Mouse (Mus musculus): ENCODE data around the gene Tmem161a. TPM values are rescaled to one million over a fixed set of nuclear protein-coding genes. Genes with fewer than 3 reads are reported as not detected.

The Tmem161a gene
- polyA plus RNA-seq, 1 experiment = 28.1 TPM

GRCm38 (mm10) chr8:70178231-70178630 is 6.1 kb downstream of the Tmem161a start:
- H3K27ac ChIP-seq (ENCODE audit: insufficient read depth, low read depth, low read length) = no peak overlapping the region
- H3K4me3 ChIP-seq (ENCODE audit: insufficient read depth, low read length) = no peak overlapping the region
- no peak for TF ChIP-seq CTCF (IDR thresholded peaks at IDR 0.05; ENCODE audit: low read depth, low read length)
- H3K4me1 ChIP-seq (ENCODE audit: control insufficient read depth, insufficient read depth, low read length) = peaks cover 6% of the 10 kb centered on the region

DNA sequence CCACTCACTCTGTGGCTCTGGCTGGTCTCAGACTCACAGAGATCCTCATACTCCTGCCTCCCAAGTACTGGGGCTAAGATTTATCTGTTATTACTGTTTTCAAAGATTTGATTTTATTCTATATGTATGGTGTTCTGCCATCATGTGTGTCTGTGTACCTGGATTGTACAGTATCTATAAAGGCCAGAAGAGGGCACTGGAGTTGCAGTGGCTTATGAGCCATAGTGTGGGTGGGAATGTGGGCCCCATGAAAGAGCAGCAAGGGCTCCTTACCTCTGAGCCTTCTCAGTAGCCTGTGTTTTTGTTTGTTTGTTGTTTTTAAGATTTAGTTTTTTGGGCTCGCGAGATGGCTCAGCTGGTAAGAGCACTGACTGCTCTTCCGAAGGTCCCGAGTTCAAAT is 6.9 kb downstream of the Tmem161a start:
- Histone ChIP-seq H3K4me3 (ENCODE audit: insufficient read depth, low read length) (no peak overlapping the region), H3K4me1 (ENCODE audit: control insufficient read depth, insufficient read depth, low read length) (no peaks in the 10 kb centered on the region), H3K27ac (ENCODE audit: insufficient read depth, low read depth, low read length) (no peak overlapping the region)
- no peak for TF ChIP-seq POLR2A (IDR thresholded peaks at IDR 0.05; ENCODE audit: borderline replicate concordance, low read depth, low read length)

GRCm38 (mm10) chr8:70181212-70181902 is 9.2 kb downstream of the Tmem161a start:
- no peak overlapping the region for H3K4me3 ChIP-seq (ENCODE audit: insufficient read depth, low read length)
- no peak overlapping the region for H3K27ac ChIP-seq (ENCODE audit: insufficient read depth, low read depth, low read length)
- no peaks in the 10 kb centered on the region for H3K4me1 ChIP-seq (ENCODE audit: control insufficient read depth, insufficient read depth, low read length)
- no peak for TF ChIP-seq POLR2A (IDR thresholded peaks at IDR 0.05; ENCODE audit: borderline replicate concordance, low read depth, low read length)
- no peak for TF ChIP-seq CTCF (IDR thresholded peaks at IDR 0.05; ENCODE audit: low read depth, low read length)

- no peak for TF ChIP-seq POLR2A (IDR thresholded peaks at IDR 0.05; ENCODE audit: borderline replicate concordance, low read depth, low read length)
- Histone ChIP-seq H3K4me1 (ENCODE audit: control insufficient read depth, insufficient read depth, low read length) (no peaks in the 10 kb centered on the region), H3K4me3 (ENCODE audit: insufficient read depth, low read length) (no peak overlapping the region)
Measured at GRCm38 (mm10) chr8:70181903-70182252, 9.7 kb downstream of the Tmem161a start.

GRCm38 (mm10) chr8:70183194-70183593 is 11.0 kb downstream of the Tmem161a start:
- Histone ChIP-seq H3K4me3 (ENCODE audit: insufficient read depth, low read length) (no peak overlapping the region), H3K27ac (ENCODE audit: insufficient read depth, low read depth, low read length) (no peak overlapping the region), H3K4me1 (ENCODE audit: control insufficient read depth, insufficient read depth, low read length) (no peaks in the 10 kb centered on the region)
- no peak for TF ChIP-seq CTCF (IDR thresholded peaks at IDR 0.05; ENCODE audit: low read depth, low read length)
- TF ChIP-seq POLR2A (IDR thresholded peaks at IDR 0.05; ENCODE audit: borderline replicate concordance, low read depth, low read length) = no peak

More at GRCm38 (mm10) chr8:70181903-70182252, 9.7 kb downstream of the Tmem161a start:
- no peak overlapping the region for H3K27ac ChIP-seq (ENCODE audit: insufficient read depth, low read depth, low read length)

DNA sequence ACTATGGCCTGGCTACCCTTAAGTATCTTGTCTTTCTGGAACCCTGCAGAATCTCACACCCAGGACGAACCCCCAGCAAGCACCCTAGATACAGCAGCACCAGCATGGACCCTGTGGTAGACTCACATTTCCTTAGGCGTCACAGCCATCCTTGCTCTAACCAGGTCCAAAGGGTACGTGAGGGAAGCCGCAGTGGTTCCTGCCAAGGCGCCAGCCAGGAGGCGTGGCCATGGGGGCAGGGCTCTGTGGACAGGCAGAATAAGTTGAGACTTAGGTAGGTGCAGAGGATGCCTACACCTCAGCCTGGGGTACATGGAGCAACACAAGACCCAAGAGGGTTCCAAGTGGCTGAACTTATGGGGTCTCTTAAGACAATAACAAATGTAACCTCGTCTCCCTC is 16.6 kb downstream of the Tmem161a start:
- no peak overlapping the region for H3K4me3 ChIP-seq (ENCODE audit: insufficient read depth, low read length)
- no peaks in the 10 kb centered on the region for H3K4me1 ChIP-seq (ENCODE audit: control insufficient read depth, insufficient read depth, low read length)
- TF ChIP-seq POLR2A (IDR thresholded peaks at IDR 0.05; ENCODE audit: borderline replicate concordance, low read depth, low read length) = no peak
- no peak for TF ChIP-seq CTCF (IDR thresholded peaks at IDR 0.05; ENCODE audit: low read depth, low read length)
- no peak overlapping the region for H3K27ac ChIP-seq (ENCODE audit: insufficient read depth, low read depth, low read length)

- no peak overlapping the region for H3K4me3 ChIP-seq (ENCODE audit: insufficient read depth, low read length)
- no peak overlapping the region for H3K27ac ChIP-seq (ENCODE audit: insufficient read depth, low read depth, low read length)
- no peak for TF ChIP-seq POLR2A (IDR thresholded peaks at IDR 0.05; ENCODE audit: borderline replicate concordance, low read depth, low read length)
- TF ChIP-seq CTCF (IDR thresholded peaks at IDR 0.05; ENCODE audit: low read depth, low read length) = no peak
- H3K4me1 ChIP-seq (ENCODE audit: control insufficient read depth, insufficient read depth, low read length) = no peaks in the 10 kb centered on the region
Measured at GRCm38 (mm10) chr8:70193238-70193637, 21.1 kb downstream of the Tmem161a start.

GRCm38 (mm10) chr8:70194191-70194590 is 22.0 kb downstream of the Tmem161a start:
- TF ChIP-seq CTCF (IDR thresholded peaks at IDR 0.05; ENCODE audit: low read depth, low read length) (no peak), POLR2A (IDR thresholded peaks at IDR 0.05; ENCODE audit: borderline replicate concordance, low read depth, low read length) (no peak)
- Histone ChIP-seq H3K27ac (ENCODE audit: insufficient read depth, low read depth, low read length) (no peak overlapping the region), H3K4me3 (ENCODE audit: insufficient read depth, low read length) (no peak overlapping the region), H3K4me1 (ENCODE audit: control insufficient read depth, insufficient read depth, low read length) (no peaks in the 10 kb centered on the region)

DNA sequence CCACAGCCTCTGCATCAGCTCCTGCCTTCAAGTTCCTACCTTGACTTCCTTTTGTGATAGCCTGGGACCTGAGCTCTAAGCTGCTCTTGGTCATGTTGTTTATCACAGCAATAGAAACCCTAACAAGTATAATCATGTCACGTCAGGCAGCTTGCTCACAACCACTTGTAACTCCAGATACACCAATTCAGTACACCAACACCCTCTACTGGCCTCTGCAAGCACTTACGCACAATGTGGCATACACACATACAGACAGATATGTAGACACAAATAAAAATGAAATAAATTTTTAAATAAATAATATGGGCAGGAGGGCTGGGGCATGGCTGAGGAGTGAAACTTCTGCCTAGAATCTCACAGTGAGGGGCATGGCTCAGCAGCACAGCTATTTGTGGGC is 23.6 kb downstream of the Tmem161a start:
- no peak overlapping the region for H3K4me3 ChIP-seq (ENCODE audit: insufficient read depth, low read length)
- H3K27ac ChIP-seq (ENCODE audit: insufficient read depth, low read depth, low read length) = no peak overlapping the region
- TF ChIP-seq POLR2A (IDR thresholded peaks at IDR 0.05; ENCODE audit: borderline replicate concordance, low read depth, low read length) = no peak
- TF ChIP-seq CTCF (IDR thresholded peaks at IDR 0.05; ENCODE audit: low read depth, low read length) = no peak
- H3K4me1 ChIP-seq (ENCODE audit: control insufficient read depth, insufficient read depth, low read length) = no peaks in the 10 kb centered on the region

DNA sequence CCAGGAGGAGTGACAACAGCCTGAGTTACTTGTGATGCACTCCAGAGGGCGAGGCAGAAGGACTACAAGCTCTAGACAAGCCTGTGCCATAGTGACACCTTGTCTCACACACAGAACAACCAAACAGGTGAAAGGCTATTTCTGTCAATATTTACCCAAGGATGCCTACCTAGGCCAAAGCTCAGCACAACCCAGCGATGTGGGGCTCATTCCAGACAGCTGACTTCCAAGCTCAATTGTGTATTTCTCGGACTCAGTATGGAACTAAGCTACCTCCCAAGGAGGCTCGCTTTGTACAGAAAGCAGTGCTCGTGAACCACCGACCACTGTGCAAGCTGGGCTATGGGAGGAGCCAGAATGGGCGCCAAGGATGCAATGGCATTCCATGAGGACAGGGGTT is 25.4 kb downstream of the Tmem161a start:
- TF ChIP-seq CTCF (IDR thresholded peaks at IDR 0.05; ENCODE audit: low read depth, low read length) (no peak), POLR2A (IDR thresholded peaks at IDR 0.05; ENCODE audit: borderline replicate concordance, low read depth, low read length) (no peak)
- H3K27ac ChIP-seq (ENCODE audit: insufficient read depth, low read depth, low read length) = no peak overlapping the region

More for the DNA sequence above, 25.4 kb downstream of the Tmem161a start:
- Histone ChIP-seq H3K4me1 (ENCODE audit: control insufficient read depth, insufficient read depth, low read length) (no peaks in the 10 kb centered on the region), H3K4me3 (ENCODE audit: insufficient read depth, low read length) (no peak overlapping the region)
